Mouse (Mus musculus): ENCODE measurements around the gene Pga5. TPM values are rescaled to one million over a fixed set of nuclear protein-coding genes. Genes with fewer than 3 reads are reported as not detected.

Gene Pga5
- total RNA-seq, 2 experiments from 2014 or later: not detected

- intact Hi-C loops (cut with DNase I): no loop called here
- no peak for DNase-seq
These were observed 4.6 kb downstream of the Pga5 start for GRCm38 (mm10) chr19:10673275-10673674.

GRCm38 (mm10) chr19:10671854-10672417 is 5.9 kb downstream of the Pga5 start:
- no peak for DNase-seq
- intact Hi-C loops (cut with DNase I): no loop called here

DNA sequence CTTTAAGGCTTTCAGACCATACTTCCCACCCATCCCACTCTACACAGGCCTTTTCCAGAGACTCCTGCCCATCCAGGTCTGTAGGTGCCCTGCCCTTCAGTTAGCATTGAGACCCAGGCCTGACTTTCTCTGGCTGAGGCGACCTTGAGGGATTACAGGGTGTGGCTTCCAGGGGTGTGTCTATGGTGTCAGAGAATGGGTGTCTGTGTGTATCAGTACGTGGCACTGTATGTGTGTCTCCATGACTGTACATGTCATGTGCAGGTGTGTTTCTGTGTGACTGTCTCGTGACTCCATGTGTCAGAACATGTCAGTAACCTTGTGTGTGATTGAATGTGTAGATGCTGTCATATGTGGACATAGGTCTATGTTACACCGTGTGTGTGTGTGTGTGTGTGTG is 6.6 kb downstream of the Pga5 start:
- intact Hi-C loops (cut with DNase I): no loop called here
- no peak for DNase-seq

DNA sequence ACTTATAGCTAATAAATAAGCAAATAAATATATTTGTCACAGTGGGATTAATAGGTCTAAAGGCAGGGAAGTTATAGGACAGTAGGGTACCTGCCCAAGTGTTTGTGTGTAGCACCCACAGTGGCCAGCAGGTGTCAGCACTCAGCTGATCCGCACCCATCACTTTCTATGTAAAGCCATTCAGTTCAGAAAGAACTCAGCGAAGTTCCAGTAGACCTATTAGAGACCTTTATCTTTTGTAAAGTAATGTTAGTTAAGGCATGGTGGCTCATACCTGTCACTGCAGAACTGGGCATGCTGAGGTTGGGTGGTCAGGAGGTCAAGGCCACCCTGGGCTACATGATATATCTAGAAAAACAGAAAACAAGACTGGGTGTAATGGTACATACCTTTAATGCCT is 12.4 kb downstream of the Pga5 start:
- intact Hi-C loops (cut with DNase I): loop anchor here (5.0 kb wide), 1 partner anchor 42 kb away; no protein-coding TSS in a partner anchor
- DNase-seq: peak; percentile 72 to 80

DNA sequence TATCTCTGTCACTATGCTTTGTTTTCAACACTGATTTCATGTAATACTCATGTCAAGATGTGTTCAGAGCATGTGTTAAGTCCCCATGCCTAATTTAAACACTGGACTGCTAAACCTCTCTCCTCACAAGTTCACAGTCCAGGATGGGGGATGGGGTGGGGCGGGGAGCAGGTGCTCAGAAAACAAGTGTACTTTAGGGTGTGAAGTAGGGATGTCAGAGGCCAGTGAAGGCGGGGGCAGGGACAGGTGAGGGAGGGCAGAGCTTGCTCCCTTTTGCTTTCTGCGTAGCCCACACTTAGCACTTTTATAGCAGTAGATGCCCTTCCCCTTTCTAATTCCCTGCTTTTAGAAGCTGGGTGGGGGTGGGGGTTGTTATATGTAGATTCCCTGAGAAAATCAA is 12.8 kb downstream of the Pga5 start:
- intact Hi-C loops (cut with DNase I): loop anchor here (5.0 kb wide), 1 partner anchor 42 kb away; no protein-coding TSS in a partner anchor
- DNase-seq: no peak

- no peak for DNase-seq
- intact Hi-C loops (cut with DNase I): no loop called here
These were observed 15.2 kb downstream of the Pga5 start for GRCm38 (mm10) chr19:10662665-10663064.

GRCm38 (mm10) chr19:10661919-10662318 is 16.0 kb downstream of the Pga5 start:
- intact Hi-C loops (cut with DNase I): no loop called here

GRCm38 (mm10) chr19:10661373-10661772 is 16.5 kb downstream of the Pga5 start:
- DNase-seq: no peak

More at GRCm38 (mm10) chr19:10661919-10662318, 16.0 kb downstream of the Pga5 start:
- DNase-seq: no peak

GRCm38 (mm10) chr19:10658406-10658805 is 19.5 kb downstream of the Pga5 start:
- no peak for DNase-seq
- intact Hi-C loops (cut with DNase I): no loop called here

More at GRCm38 (mm10) chr19:10661373-10661772, 16.5 kb downstream of the Pga5 start:
- intact Hi-C loops (cut with DNase I): no loop called here

DNA sequence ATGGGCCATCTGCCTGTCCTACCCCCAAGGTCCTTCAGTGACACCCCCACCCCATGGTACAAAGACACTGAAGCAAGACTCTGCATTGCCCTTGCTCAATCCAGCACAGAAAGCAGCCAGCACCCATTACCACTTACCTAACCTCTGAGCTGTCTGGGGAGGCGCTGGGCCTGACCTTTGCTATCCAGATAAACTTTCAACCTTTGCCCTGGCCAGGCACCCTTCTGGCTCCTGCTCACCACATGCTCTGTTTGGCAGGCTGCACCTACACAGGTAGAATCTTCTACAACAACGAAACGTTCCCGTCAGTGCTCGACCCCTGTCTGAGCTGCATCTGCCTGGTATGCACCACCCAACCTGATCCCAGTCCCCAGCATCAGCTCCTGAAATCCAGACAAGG is 20.1 kb downstream of the Pga5 start:
- intact Hi-C loops (cut with DNase I): no loop called here
- no peak for DNase-seq

DNA sequence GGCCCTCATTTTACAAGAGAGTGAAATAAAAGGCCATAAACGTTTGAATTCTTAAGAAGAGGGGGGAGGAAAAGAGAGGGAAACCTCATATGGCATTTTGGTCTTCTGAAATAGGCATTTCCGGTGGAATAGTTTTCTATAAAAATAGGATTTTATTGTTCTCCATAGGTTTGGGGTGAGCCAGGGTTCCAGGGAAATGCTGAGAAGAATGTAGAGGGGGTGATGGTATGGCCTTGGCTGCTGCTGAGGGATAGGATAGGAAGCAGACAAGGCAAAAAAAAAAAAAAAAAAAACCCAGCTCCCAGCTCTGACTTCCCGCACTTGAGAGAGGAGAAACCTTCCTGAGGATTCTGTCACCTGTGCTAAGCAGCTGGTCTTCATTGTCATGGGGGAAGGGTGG is 21.8 kb downstream of the Pga5 start:
- intact Hi-C loops (cut with DNase I): no loop called here
- no peak for DNase-seq

DNA sequence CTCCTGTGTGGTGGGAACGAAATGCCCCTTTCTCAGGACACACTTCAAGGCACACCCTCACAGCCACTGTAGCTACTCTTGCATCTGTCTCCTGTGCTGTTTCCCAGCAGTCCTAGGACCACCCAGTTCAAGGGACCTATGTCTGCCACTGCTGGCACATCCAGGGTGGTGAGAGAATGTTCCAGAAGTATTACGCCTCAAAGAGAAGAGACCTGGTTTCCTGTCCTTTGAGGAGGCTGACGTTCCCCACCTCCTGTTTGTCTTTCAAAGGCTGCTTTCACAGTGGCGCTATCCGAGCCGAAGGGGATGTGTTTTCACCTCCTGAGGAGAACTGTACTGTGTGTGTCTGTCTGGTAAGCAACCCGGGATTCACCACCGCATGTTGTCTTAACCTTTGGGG is 29.7 kb downstream of the Pga5 start:
- intact Hi-C loops (cut with DNase I): no loop called here
- no peak for DNase-seq

- DNase-seq: peak; percentile 10 to 39
- intact Hi-C loops (cut with DNase I): no loop called here
These were observed 32.3 kb downstream of the Pga5 start for GRCm38 (mm10) chr19:10645616-10646015.

- intact Hi-C loops (cut with DNase I): no loop called here
- DNase-seq: no peak
These were observed 37.1 kb downstream of the Pga5 start for GRCm38 (mm10) chr19:10640589-10641378.

DNA sequence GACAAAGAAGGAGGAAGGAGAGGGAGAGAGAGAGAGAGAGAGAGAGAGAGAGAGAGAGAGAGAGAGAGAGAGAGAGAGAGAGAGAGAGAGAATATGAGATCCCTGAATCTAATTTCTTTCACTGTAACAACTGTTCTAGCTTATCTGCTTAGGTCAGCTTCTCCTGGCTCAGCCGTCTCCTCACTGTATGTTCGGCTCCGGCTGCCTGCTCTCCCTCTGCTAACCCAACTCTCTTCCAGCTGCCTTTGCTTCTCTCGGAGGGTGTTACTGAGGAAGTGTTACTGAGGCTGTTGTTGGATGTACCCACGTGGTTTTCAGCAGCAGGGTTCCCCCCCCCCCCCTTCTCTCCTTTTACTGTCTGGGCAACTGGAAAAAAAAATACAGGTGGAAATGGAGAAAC is 37.8 kb downstream of the Pga5 start:
- DNase-seq: no peak
- intact Hi-C loops (cut with DNase I): no loop called here

- intact Hi-C loops (cut with DNase I): no loop called here
- no peak for DNase-seq
These were observed 40.0 kb downstream of the Pga5 start for GRCm38 (mm10) chr19:10637840-10638239.

DNA sequence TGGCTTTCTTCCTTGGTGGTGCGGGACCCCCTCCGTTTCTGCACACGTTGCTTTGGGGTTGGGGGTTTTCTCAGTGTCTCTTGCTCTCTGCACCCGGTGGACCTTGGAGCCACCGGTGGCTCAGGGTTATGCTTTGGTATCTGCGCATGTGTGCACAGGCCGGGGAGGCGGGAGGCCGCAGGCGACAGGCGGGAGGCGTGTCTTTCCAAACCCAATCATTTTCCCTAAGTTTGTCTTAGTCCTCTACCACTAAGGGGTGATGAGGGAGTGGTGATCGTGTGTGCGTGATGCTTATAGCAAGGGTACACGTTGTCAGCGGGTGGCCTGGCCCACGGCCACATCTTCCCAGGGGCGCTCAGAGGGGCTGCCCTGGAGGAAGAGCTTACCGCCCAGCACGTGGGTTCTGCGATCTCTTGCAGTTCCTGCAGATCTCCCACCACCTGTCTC is 43.0 kb downstream of the Pga5 start:
- intact Hi-C loops (cut with DNase I): no loop called here
- DNase-seq: peak; percentile 41 to 50

- DNase-seq: peak; percentile 30 to 50
- intact Hi-C loops (cut with DNase I): no loop called here
These were observed 43.6 kb downstream of the Pga5 start, which contains the start of gene Vwce for GRCm38 (mm10) chr19:10634106-10634871. Gene Vwce (plus strand): TSS chr19:10634213.

All from heart, postnatal 14 days (tissue).